Mouse (Mus musculus) C2C12 (cell line): ENCODE data around the gene Atp7a.

Experiments used
- CTCF ChIP-seq: IDR thresholded peaks from one replicate; pipeline ENCODE4 v1.5.1; 2011; ENCODE audit not compliant: control insufficient read depth, insufficient read depth, insufficient read length
- USF1 ChIP-seq: IDR thresholded peaks from one replicate; pipeline ENCODE4 v1.6.1; 2011; ENCODE audit warnings: low read depth, mild to moderate bottlenecking, control low read depth, moderate library complexity

DNA sequence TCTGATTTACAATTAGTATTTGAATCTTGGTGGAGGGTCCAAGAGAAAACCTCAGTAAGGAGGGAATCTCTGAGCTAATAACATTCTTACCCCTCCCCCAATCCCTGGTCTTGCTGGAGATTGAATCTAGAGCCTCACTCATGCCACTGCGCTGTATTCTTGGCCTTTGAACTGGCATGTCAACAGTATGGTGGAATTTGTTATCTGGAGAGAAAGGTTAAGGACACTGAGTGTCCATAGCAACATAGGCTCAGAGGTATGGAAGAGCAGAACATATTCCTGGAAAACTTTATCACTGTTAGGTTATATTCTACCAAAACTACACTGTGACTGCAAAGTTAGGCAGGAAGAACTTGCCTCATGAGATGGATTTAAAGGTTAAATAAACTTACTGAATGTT is 87.6 kb downstream of the Atp7a start:
- no peak for TF ChIP-seq CTCF
- no peak for TF ChIP-seq USF1
